Mouse (Mus musculus): ENCODE results near the gene Gna13. TPM values are rescaled to one million over a fixed set of nuclear protein-coding genes. Genes with fewer than 3 reads are reported as not detected.

Gna13 gene
- total RNA-seq, 2 experiments from 2014 or later, result 55.5 to 59.9 TPM

Other genes starting within 250 kb of the Gna13 start
- gene E030025P04Rik, start 218.5 kb upstream of the Gna13 start, total RNA-seq (2021), result not detected
- gene Rgs9, start 64.7 kb upstream of the Gna13 start, total RNA-seq (2021), result 10 to 100 TPM; 12.3 to 14.1 TPM
- not detected for gene 9930022D16Rik, start 51.1 kb downstream of the Gna13 start, total RNA-seq (2021)
- 10 to 100 TPM; 56.2 to 56.7 TPM for gene Amz2, start 63.1 kb downstream of the Gna13 start, total RNA-seq (2021)
- 10 to 100 TPM; 15.1 to 17.4 TPM for gene Arsg, start 110.5 kb downstream of the Gna13 start, total RNA-seq (2021)
- 1 to 10 TPM; 5.9 to 6.1 TPM for gene Slc16a6, start 110.8 kb downstream of the Gna13 start, total RNA-seq (2021)
- 10 to 100 TPM; 21.1 to 21.6 TPM for gene Wipi1, start 249.1 kb downstream of the Gna13 start, total RNA-seq (2021)

Measured in layer of hippocampus, adult 18-20 months (tissue).